Mouse (Mus musculus): Measurements from ENCODE around the gene Phyh. TPM values are rescaled to one million over a fixed set of nuclear protein-coding genes. Genes with fewer than 3 reads are reported as not detected.

Gene Phyh
- total RNA-seq, 2 experiments from 2014 or later, result 59.9 to 66.6 TPM

Other genes starting within 250 kb of the Phyh start
- 1 to 10 TPM; 2.4 to 3.1 TPM for gene Bend7, start 201.2 kb upstream of the Phyh start, total RNA-seq (2021)
- gene Sephs1, start 37.5 kb upstream of the Phyh start, total RNA-seq (2021), result 10 to 100 TPM; 46.1 to 48.5 TPM
- 1 to 10 TPM; 2.1 to 3.0 TPM for gene Ucma, start 57.1 kb downstream of the Phyh start, total RNA-seq (2021)
- gene Mcm10, start 93.8 kb downstream of the Phyh start, total RNA-seq (2021), result 1 to 10 TPM; 2.1 to 3.2 TPM
- 10 to 100 TPM; 19.2 to 19.4 TPM for gene Optn, start 145.0 kb downstream of the Phyh start, total RNA-seq (2021)
- gene Ccdc3, start 218.8 kb downstream of the Phyh start, total RNA-seq (2021), result 10 to 100 TPM in 1 of 2 experiments, 1 to 10 TPM in 1; 9.8 to 10.5 TPM